Mouse (Mus musculus) right cerebral cortex, postnatal 10 days (tissue): Measurements from ENCODE around the gene Ugcg.

Source experiments
- DNase-seq, 2 experiments: peaks; one replicate each; pipeline ENCODE4 v3.0.0; 2021; ENCODE audit warnings: low spot score in 2 of 2

Ugcg gene

GRCm38 (mm10) chr4:59224889-59225288, 35.8 kb downstream of the Ugcg start:
- no peak for DNase-seq

DNA sequence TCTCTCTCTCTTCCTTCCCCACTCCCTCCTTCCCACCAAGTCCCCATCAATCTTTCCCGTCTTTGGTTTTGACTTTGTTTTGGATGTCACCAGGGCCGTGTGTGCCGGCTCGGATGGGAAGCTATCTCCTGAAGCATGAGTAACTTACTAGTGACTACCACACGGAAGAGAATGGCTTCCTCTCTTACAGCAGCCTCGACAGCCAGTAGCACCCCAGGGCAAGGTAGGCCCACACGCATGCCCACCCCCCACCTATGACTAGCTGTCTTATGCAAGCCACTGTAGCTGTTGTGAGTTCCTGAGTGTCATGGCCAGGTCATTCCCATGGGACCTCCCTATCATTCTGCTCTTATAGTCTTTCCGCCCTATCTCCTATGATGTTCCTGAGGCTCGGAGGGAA, 38.0 kb downstream of the Ugcg start:
- no peak for DNase-seq

DNA sequence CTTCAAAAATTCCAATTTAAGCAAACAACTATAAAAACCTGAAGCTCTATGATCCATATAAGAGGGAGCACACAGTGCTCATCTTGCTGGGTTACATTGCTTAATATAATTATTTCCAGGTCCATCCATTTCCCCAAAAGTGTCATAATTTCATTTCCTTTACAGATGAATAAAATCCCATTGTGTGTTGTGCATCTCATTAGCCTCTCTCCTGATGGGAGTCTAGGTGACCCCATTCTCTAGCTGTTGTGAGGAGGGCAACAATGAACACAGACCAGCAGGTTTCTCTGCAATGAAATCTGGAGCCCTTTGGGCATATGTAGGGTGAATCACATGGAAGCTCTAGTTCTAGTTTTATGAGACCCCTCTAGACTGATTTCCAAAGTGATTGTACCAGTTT, 39.9 kb downstream of the Ugcg start:
- no peak for DNase-seq

GRCm38 (mm10) chr4:59231266-59232055, 42.4 kb downstream of the Ugcg start:
- DNase-seq, result no peak

DNA sequence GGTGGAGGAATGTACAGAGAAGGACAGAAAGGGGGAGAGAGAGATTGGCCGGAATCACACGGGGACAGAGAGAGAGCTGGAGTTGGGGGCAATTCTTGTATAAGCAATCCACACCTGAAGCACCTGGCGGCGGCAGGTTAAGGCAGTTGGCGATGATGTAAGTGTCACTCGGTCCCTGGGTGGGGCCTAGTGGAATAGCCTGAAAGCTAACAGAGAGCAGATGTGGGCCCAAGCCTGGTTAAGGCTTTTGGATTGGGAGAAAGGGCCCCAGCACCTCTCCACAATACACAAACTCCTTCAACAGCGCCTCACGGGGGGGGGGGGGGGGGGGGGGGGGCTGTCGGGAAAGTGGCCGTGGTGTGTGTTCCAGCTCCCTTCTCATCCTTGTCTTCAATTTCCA, 45.0 kb downstream of the Ugcg start:
- no peak for DNase-seq

DNA sequence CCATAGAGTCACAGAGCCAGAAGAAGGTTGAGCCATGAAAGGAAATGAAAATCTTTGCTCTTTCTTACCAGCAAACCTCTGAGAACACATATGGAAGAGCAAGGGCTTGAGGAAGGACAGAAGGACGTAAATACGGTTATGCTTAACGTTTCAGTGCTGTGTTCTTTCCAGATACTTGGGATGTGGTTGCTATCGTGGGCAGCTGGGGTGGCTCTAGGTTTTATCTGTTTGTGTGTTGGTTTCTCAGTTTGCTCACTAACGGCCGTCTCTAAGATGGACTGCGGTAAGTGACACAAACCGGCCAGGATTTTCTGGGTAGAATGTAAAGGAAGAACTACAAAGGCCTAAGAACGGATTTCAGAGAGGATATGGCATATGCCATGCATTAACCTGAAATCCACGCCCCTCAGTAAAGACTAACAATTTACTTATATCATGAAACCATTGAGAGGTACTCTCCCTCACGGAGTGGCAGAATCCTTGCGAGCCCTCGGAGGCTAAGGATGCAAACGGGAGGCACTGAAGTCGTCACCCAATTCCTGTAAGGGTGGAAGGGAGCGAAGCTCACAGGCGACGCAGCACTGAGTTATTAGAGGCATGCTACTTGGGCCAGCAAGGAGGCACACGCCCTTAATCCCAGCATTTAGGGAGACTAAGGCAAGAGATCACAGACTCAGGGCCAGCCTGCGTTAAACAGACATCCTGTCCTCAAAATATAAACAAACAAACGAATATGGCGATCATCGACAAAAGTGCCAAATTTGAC, 45.6 kb downstream of the Ugcg start:
- no peak for DNase-seq

- no peak for DNase-seq
These were observed 47.3 kb downstream of the Ugcg start for GRCm38 (mm10) chr4:59236362-59236761.

DNA sequence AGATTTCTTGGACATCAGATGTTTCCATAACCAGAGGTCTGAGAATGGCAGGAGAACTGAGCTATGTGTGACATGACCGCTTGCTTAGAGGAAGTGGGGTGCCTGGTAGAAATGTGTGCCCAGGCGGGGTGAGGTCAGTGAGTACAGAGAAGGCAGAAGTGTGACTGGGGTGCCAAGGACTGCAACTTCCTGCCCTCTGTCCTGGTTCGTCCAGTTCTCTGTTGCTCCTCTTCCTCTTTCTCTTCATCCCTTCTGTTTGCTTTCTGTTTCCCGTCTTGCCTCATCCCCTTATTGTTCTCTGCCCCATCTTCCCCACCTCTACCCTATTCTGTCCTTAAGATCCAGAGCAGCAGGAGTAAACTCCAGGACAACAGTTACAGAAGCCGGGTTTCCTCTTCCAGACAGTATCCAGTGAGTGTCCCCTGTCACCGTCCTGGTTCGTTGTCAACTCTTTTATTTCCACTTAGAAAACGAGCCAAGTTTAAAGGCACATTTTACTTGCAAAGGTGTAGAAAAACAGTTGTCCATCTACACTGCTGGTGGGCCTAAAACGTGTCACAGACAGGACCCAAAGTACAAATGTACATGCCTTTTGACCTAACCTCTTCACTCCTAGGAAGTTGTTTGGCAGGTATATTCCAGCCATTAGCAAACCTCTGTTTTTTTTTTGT, 49.7 kb downstream of the Ugcg start:
- DNase-seq, result peak; percentile 40 to 53

- DNase-seq, result no peak
These were observed 50.3 kb downstream of the Ugcg start for GRCm38 (mm10) chr4:59239312-59239728.

DNA sequence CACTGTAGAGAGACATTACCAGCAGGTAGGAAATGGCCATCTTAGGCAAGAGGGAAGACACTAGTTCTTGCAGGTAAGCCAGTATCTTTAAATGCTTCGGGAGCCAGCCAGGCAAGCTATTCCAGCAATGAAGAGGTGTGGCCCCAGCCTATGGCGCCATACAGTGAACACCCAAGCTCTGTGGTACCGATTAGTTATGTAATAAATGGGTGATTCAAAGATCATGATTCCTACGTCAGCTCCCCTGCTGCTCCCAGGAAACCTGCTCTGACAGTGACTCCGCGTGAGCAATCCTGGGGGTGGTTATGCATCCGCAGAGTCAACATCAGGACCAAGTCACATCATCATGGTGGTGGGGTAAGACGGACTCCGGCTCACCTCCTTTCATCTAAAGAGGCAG, 51.1 kb downstream of the Ugcg start:
- no peak for DNase-seq

- no peak for DNase-seq
These were observed 52.0 kb downstream of the Ugcg start for GRCm38 (mm10) chr4:59241096-59241495.

- DNase-seq, result no peak
These were observed 53.2 kb downstream of the Ugcg start for GRCm38 (mm10) chr4:59242221-59242620.

DNA sequence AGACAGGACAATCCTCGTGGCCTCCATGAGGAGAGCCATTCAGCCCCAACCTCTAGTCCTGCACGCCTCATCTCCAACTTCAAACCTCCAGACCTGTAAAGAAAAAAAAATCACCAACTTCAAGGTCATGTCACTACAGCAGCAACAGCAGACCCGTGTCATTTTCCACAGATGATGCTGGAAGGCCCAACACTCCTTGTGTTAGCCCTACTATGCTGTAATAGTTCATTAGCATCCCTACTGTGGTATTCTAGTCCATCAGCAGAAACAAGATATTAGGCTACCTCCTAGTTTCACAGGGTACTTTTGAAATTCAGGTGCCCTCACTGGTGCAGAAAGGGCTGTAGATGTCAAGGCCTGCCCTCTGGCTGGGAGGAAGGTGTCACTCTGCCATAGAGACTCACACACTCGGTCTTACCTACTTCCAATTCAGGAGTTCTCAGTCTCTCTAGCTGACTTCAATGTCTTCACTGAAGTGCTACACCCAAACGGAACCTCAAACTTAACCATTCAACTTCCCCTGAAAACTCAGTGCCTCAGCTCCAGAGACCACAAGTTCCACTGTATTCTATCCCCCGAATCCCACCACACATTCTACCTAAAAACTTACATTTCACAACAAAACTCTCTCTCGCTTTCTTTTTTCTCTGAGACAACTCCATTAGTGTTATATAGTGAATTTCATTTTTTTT, 54.9 kb downstream of the Ugcg start:
- no peak for DNase-seq

DNA sequence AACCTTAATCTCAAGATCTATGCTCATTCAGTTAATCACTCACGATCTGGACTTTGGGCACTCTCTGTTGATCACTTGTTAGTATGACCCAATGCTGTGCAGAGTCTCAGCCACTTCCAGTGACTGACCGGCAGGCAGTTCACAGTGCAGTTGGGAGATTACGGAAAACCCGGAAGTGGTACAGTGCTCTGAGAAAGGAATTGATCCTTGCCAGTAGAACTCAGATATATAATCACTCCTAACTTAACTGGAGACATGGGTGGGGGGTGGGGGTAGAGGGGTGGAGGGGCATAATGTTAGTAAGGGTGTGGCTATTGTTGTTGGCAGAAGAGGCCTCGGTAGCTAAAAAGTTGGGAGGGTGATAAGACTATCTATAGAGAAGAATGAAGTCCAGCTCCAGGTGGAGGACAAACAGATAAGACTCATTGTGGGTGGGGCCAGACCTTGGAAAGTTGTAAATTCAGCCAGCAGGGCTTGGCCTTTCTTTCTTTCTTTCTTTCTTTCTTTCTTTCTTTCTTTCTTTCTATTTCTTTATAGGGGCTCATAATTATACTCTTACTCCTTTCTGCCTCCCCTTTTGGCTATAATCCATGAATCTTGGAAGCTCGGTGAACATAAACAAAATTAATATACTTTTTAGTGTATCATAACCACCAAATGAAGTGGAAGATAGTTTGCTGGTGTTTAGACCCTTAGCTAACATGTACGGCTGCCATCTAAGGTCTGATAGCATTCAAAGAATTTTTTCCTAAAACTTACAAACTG, 55.9 kb downstream of the Ugcg start:
- DNase-seq, result no peak

GRCm38 (mm10) chr4:59245776-59246175, 56.7 kb downstream of the Ugcg start:
- no peak for DNase-seq

GRCm38 (mm10) chr4:59247545-59247944, 58.5 kb downstream of the Ugcg start:
- no peak for DNase-seq

DNA sequence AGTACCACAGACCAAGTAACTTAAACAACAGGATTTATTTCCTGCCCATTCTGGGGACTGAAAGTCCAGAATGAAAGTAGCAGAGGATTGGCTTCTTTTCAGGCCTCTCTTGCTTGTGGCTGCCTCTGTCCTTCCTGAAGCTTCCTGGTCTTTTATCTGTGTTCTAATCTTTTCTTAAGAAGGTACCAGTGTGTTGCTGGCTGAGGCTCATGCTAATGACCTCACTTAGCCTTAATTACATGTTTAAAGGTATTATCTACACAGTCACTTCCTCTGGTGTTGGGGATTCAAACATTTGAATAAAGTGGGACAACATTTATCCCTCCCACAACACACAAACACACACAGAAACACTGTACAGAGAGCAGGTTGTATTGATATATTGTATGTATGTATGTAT, 59.0 kb downstream of the Ugcg start:
- DNase-seq, result no peak

DNA sequence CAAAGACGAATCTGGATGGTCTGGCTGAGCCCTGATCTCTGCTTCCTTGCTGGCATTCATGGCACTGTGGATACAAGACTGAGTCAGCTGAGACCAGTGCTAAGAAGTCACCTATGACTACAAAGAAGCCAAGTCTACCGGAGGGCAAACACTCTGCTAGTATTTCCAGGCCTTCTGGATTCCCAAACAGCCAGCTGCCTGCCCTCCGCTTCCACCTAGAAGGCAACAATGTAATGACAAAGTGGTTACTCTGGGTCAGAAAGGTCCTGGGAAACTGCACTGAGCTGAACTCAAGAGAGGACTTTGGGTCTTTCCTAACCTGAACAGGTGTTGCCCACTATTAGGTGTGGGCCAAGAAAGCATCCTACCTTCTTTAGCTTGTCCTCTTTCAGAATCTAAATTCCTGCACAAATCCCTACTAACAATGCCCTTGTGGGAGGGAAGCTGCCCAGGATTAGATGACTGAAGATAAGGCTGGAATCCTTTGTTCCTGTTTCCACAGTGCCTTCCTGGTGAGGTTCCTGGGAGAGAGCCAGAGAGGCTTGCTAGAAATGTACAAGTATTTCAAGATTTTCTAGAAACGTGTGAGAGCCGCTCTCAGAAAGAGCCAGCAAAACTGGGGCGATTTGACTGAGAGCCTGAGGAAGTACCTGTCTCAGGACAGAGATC, 63.5 kb downstream of the Ugcg start:
- peak in 1 of 2 experiments; percentile 30 for DNase-seq

GRCm38 (mm10) chr4:59253055-59253434, 64.0 kb downstream of the Ugcg start:
- DNase-seq, result no peak

GRCm38 (mm10) chr4:59254397-59254796, 65.3 kb downstream of the Ugcg start:
- DNase-seq, result no peak

- DNase-seq, result no peak
These were observed 66.9 kb downstream of the Ugcg start for GRCm38 (mm10) chr4:59255988-59256387.
